Mouse (Mus musculus) right cerebral cortex, postnatal 4 days (tissue): ENCODE results near the gene Tmem63a.

ENCODE experiments used
- DNase-seq: peaks from one replicate; pipeline ENCODE4 v3.0.0-alpha.2; 2022

Tmem63a gene

DNA sequence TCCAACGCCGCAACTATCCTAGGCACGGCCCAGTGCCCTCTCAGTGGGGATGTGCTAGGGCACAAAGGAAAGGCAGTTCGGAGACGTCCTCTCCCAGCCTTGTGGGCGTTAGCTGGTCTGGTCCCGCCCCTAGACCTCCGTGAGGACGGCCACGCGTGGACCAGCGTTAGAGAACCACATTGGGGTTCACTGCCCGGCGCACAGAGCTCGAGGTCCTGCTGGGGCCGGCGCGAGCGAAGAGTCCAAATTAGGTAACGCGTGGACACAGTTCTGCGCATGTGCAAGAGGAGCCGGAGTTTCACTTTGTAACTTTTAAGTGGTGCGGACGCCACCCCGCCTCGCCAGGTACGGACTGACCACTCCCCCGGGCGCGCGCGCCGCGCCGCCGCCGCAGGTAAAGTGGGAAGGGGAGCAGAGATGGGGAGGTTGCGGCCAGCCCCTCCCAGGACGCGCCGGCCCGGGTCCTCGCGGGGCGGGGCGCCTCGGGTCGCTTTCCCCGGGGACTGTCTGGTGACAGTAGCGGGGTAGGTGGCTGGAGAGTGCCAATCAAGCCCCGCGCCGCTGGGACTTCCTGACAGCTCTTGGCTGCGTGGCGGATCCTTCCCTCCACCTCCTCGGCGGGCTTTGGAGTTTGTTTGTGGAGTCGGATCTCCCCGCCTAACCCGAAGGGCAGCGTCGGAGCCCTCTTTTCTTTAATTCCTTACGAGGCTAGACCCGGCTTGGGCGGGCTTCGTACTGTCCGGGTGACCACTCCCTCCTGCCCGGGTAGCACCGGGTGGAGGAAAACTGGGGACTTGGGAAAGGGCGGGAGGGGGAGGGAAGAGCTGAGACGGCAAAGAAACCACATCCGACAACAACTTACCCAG lies at the start of gene Tmem63a:
Gene Tmem63a, plus strand, starts transcription at position 179 of the 866 bp plus-strand sequence.
- peak; percentile 22 for DNase-seq

GRCm38 (mm10) chr1:180892808-180893207 lies 49.3 kb upstream of the Tmem63a start, which contains the start of gene Lefty2:
Gene Lefty2, plus strand, starts transcription at chr1:180893108.
- no peak for DNase-seq

DNA sequence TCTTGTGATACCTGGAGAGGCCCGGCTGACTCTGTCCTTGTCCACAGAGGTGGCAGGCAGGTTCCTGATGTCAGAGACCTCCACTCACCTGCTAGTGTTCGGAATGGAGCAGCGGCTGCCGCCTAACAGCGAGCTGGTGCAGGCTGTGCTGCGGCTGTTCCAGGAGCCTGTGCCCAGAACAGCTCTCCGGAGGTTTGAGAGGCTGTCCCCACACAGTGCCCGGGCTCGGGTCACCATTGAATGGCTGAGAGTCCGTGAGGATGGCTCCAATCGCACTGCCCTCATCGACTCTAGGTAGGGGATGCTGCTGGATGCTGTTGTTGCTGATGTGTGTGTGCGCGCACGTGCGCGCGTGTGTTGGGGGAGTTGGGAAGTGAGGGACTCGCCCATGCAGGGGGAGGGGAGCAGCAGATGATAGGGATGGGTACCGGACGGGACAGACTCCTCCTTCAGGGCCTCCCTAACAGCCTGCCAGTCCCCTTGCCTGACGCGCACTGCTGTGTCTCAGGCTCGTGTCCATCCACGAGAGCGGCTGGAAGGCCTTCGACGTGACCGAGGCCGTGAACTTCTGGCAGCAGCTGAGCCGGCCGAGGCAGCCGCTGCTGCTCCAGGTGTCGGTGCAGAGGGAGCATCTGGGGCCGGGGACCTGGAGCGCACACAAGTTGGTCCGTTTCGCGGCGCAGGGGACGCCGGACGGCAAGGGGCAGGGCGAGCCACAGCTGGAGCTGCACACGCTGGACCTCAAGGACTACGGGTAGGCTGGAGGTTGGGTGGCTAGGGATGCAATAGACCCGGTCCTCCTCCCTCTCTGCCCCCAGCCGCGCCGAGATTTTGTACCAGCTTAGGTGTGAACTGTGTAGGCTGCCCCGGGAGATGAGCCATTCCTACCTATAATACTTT lies 47.8 kb upstream of the Tmem63a start:
- DNase-seq, result peak; percentile 34

GRCm38 (mm10) chr1:180901107-180901506 lies 41.0 kb upstream of the Tmem63a start:
- DNase-seq, result no peak

GRCm38 (mm10) chr1:180902915-180903314 lies 39.2 kb upstream of the Tmem63a start:
- DNase-seq, result no peak

- DNase-seq, result no peak
These were observed 38.5 kb upstream of the Tmem63a start for GRCm38 (mm10) chr1:180903666-180904038.

DNA sequence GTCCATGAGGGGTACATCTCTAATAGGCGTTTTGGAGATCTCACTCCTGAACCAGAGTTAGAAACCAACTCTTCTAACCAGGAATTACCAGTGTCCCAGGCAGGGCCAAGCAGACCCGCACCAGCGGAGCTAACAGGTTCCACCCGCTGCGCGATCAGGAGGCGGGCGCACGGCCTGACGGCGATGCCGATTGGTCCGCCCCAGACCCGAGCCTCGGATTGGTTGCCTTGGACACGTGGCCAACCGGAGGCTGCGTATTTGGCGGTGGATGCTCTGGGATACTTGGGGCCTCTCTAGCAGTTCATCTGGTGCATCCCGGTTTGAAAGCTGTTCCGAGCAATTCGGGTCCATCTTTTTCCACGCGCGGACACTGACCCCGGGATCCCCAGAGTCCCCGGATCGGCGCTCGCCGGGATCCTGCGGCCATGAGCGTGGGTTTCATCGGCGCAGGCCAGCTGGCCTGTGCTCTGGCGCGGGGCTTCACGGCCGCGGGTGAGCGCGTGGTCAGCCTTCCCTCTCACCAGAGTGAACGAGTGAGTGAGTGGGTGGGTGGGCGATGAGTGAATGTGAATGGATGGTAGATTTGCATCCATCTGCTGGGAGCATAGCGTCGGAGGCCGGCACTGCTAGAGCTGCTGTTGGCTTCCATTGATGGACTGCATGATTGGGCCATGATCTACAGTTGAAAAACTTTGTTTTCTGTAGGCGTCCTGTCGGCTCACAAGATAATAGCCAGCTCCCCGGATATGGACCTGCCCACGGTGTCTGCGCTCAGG lies 37.9 kb upstream of the Tmem63a start, which contains the start of gene Pycr2:
Gene Pycr2, plus strand, starts transcription at position 255 of the 776 bp plus-strand sequence.
- DNase-seq, result peak; percentile 93

GRCm38 (mm10) chr1:180904815-180905080 lies 37.4 kb upstream of the Tmem63a start:
- no peak for DNase-seq

DNA sequence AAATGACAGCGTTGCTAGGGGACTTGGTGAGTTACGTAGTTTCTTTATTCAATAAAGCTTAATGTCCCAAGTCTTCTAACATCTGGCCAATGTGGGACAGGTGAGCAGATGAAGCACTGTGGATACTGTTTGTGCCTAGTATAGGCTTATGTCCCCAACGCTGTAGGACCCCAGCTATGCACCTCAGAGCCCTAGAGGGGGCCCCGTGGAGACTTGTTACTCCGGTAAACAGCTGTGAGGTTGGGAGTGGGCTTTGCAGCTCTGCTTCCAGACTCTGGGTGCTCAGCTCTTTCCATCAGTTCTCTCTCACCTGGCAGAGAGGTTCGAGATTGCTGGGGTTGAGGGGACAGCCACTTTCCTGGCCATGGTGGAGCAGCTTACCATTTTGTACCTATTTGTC lies 36.8 kb upstream of the Tmem63a start:
- DNase-seq, result no peak

GRCm38 (mm10) chr1:180905876-180906275 lies 36.3 kb upstream of the Tmem63a start:
- DNase-seq, result no peak

DNA sequence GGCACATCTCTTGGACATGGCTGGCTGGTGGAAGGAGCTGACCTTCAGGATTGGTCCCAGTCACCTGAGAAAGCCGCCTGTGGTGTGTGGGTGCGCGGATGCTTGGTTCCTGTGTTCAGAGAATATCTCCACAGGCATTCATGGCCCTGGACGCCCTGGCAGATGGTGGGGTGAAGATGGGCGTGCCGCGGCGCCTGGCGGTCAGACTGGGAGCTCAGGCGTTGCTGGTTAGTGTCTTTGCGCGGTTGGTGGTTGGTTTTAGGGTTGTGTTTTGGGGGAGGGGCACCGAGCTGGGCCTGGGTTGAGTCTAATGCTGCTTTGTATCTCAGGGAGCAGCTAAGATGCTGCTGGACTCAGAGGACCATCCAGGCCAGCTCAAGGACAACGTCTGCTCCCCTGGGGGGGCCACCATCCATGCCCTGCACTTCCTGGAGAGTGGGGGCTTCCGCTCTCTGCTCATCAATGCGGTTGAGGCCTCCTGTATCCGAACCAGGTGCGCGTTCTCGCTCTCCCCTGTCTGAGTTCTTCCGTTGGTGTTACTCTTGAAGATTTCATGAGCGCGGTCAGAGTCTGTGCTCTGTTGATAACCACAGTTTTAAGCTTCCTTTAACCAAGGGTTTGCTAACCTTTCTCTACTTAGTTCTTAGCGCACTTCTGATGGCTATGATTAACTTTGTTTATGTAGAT lies 35.5 kb upstream of the Tmem63a start:
- no peak for DNase-seq

DNA sequence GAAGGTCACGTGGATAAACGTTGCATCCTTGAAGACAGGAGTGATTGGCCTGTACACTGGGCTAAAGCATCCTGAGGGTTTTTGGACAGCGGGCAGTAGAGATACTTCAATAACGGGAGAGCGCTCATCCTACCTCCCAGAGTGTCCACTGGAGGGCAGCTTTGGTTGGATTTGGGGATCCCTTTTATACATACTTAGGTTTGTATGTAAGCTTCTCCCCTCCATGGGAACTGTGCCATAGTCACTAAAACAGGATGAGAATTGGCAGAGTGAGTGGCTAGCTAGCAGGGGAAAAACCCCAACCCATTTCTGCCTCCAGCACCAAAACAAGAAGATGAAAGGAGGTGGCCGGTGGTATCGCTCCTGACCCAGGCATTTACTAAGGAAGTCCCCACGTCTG lies 31.0 kb upstream of the Tmem63a start:
- no peak for DNase-seq

GRCm38 (mm10) chr1:180911653-180912287 lies 30.4 kb upstream of the Tmem63a start:
- DNase-seq, result no peak

- no peak for DNase-seq
These were observed 29.4 kb upstream of the Tmem63a start for GRCm38 (mm10) chr1:180912792-180913191.

DNA sequence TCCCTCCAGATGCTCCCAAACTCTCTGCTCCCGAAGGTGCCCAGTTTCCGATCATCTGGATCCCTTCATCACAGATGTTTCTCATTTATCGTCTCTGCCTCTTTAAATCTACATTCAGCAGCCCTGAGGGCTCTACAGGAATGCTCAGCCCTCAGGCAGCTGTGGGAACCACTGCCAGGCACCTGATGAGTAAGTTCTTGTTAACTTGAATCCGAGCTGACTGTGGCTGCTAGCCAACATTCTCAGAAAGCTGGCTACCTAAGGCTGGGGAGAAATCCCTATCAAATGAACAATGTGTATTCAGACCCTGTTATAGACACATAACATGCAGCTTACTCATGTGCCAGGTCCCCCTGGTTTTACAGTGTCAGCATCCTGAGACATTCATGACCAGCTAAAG lies 28.3 kb upstream of the Tmem63a start:
- no peak for DNase-seq

DNA sequence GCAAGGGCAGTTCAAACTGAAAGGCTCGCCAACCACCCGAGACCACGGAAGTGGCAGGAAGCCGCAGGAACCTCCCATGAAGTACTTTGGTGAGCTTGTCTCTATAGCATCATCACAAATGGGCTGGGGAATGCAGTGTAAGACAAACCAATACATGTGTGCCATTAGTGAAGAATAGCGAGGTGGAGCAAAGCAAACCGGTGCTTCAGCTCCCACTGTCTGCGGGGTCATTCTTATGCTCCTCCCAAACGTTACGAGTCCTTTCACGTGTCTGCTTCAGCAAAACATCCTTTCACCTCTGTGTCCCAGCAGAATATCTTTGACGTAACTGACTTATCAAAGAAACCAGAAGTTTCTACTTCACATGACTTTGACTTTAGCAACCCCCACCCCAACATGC lies 25.7 kb upstream of the Tmem63a start:
- DNase-seq, result no peak

- no peak for DNase-seq
These were observed 25.1 kb upstream of the Tmem63a start for GRCm38 (mm10) chr1:180917053-180917452.

- DNase-seq, result no peak
These were observed 22.5 kb upstream of the Tmem63a start for GRCm38 (mm10) chr1:180919686-180920085.

- DNase-seq, result no peak
These were observed 19.7 kb upstream of the Tmem63a start for GRCm38 (mm10) chr1:180922273-180923048.

- no peak for DNase-seq
These were observed 17.4 kb upstream of the Tmem63a start for GRCm38 (mm10) chr1:180924737-180925136.

GRCm38 (mm10) chr1:180926286-180926685 lies 15.9 kb upstream of the Tmem63a start:
- DNase-seq, result no peak
